Mouse (Mus musculus) E14TG2a.4 (cell line): ENCODE data around the gene Lias.

Source experiments
- CTCF ChIP-seq: conservative IDR thresholded peaks from 2 replicates; pipeline ENCODE4 v1.5.1; 2014; ENCODE audit warnings: low read length
- NANOG ChIP-seq: IDR thresholded peaks from 2 replicates; pipeline ENCODE4 v1.6.1; 2014; ENCODE audit warnings: borderline replicate concordance, low read length, mixed read lengths
- POU5F1 ChIP-seq: IDR thresholded peaks from 2 replicates; pipeline ENCODE4 v1.6.1; 2014; ENCODE audit warnings: low read length, borderline replicate concordance

GRCm38 (mm10) chr5:65438041-65438440, 46.7 kb downstream of the Lias start:
- TF ChIP-seq CTCF (no peak), POU5F1 (no peak), NANOG (no peak)
